Mouse (Mus musculus): ENCODE measurements around the gene Fam78a. TPM values are rescaled to one million over a fixed set of nuclear protein-coding genes. Genes with fewer than 3 reads are reported as not detected.
A peak's percentile ranks its signal among the peaks of the same experiment; 100 is the strongest.
"Not testable (repeated sequence)": the region's sequence is repeated elsewhere in the genome, so short reads cannot be mapped to it uniquely, and the experiment has no call there.

Gene Fam78a
- total RNA-seq, 2 experiments from 2014 or later = 20.0 TPM

GRCm38 (mm10) chr2:32055357-32055965 is 29.2 kb downstream of the Fam78a start:
- DNase-seq (ENCODE audit: low spot score) = no peak
- intact Hi-C loops (cut with DNase I) = no loop called here

GRCm38 (mm10) chr2:32052418-32052817 is 32.2 kb downstream of the Fam78a start:
- no peak for DNase-seq (ENCODE audit: low spot score)
- intact Hi-C loops (cut with DNase I) = no loop called here

- intact Hi-C loops (cut with DNase I) = no loop called here
- DNase-seq (ENCODE audit: low spot score) = no peak
Measured at GRCm38 (mm10) chr2:32051791-32052190, 32.9 kb downstream of the Fam78a start.

GRCm38 (mm10) chr2:32047323-32047722 is 37.3 kb downstream of the Fam78a start:
- no peak for DNase-seq (ENCODE audit: low spot score)
- intact Hi-C loops (cut with DNase I) = loop anchor here (5.0 kb wide), 1 partner anchor 85 kb away; no protein-coding TSS in a partner anchor

GRCm38 (mm10) chr2:32046009-32046408 is 38.6 kb downstream of the Fam78a start:
- intact Hi-C loops (cut with DNase I) = loop anchor here (5.0 kb wide), 1 partner anchor 86 kb away; no protein-coding TSS in a partner anchor
- DNase-seq (ENCODE audit: low spot score) = no peak

GRCm38 (mm10) chr2:32045375-32045774 is 39.3 kb downstream of the Fam78a start:
- intact Hi-C loops (cut with DNase I) = loop anchor here (5.0 kb wide), 1 partner anchor 87 kb away; no protein-coding TSS in a partner anchor
- DNase-seq (ENCODE audit: low spot score) = no peak

- no peak for DNase-seq (ENCODE audit: low spot score)
- intact Hi-C loops (cut with DNase I) = loop anchor here (5.0 kb wide), 1 partner anchor 38 kb away; the partner anchor contains the start of gene Fam78a
Measured at GRCm38 (mm10) chr2:32043836-32044235, 40.8 kb downstream of the Fam78a start.

- intact Hi-C loops (cut with DNase I) = loop anchor here (5.0 kb wide), 1 partner anchor 41 kb away; the partner anchor contains the start of gene Fam78a
- DNase-seq (ENCODE audit: low spot score) = no peak
Measured at GRCm38 (mm10) chr2:32041087-32041486, 43.6 kb downstream of the Fam78a start.

GRCm38 (mm10) chr2:32040646-32041045 is 44.0 kb downstream of the Fam78a start:
- DNase-seq (ENCODE audit: low spot score) = not testable (repeated sequence)

GRCm38 (mm10) chr2:32038661-32039081 is 46.0 kb downstream of the Fam78a start:
- no peak for DNase-seq (ENCODE audit: low spot score)
- intact Hi-C loops (cut with DNase I) = no loop called here

More at GRCm38 (mm10) chr2:32040646-32041045, 44.0 kb downstream of the Fam78a start:
- intact Hi-C loops (cut with DNase I) = loop anchor here (5.0 kb wide), 1 partner anchor 42 kb away; the partner anchor contains the start of gene Fam78a

GRCm38 (mm10) chr2:32037279-32037858 is 47.3 kb downstream of the Fam78a start:
- no peak for DNase-seq (ENCODE audit: low spot score)
- intact Hi-C loops (cut with DNase I) = no loop called here

- intact Hi-C loops (cut with DNase I) = no loop called here
Measured at GRCm38 (mm10) chr2:32034206-32034605, 50.5 kb downstream of the Fam78a start.

GRCm38 (mm10) chr2:32033436-32033835 is 51.2 kb downstream of the Fam78a start:
- DNase-seq (ENCODE audit: low spot score) = peak; percentile 35
- intact Hi-C loops (cut with DNase I) = no loop called here

More at GRCm38 (mm10) chr2:32034206-32034605, 50.5 kb downstream of the Fam78a start:
- DNase-seq (ENCODE audit: low spot score) = no peak

- intact Hi-C loops (cut with DNase I) = no loop called here
- no peak for DNase-seq (ENCODE audit: low spot score)
Measured at GRCm38 (mm10) chr2:32029636-32030035, 55.0 kb downstream of the Fam78a start.

- no peak for DNase-seq (ENCODE audit: low spot score)
- intact Hi-C loops (cut with DNase I) = no loop called here
Measured at GRCm38 (mm10) chr2:32024372-32024771, 60.3 kb downstream of the Fam78a start.

GRCm38 (mm10) chr2:32020229-32020628 is 64.4 kb downstream of the Fam78a start:
- DNase-seq (ENCODE audit: low spot score) = no peak
- intact Hi-C loops (cut with DNase I) = no loop called here

GRCm38 (mm10) chr2:32019704-32020103 is 65.0 kb downstream of the Fam78a start:
- no peak for DNase-seq (ENCODE audit: low spot score)
- intact Hi-C loops (cut with DNase I) = no loop called here

GRCm38 (mm10) chr2:32008716-32009115 is 75.9 kb downstream of the Fam78a start:
- intact Hi-C loops (cut with DNase I) = no loop called here
- DNase-seq (ENCODE audit: low spot score) = no peak

GRCm38 (mm10) chr2:32008311-32008710 is 76.3 kb downstream of the Fam78a start:
- intact Hi-C loops (cut with DNase I) = no loop called here

More at GRCm38 (mm10) chr2:32008311-32008710, 76.3 kb downstream of the Fam78a start:
- no peak for DNase-seq (ENCODE audit: low spot score)
